Comparison of ENCODE assay signal across 14 mouse cellular contexts in genomic region chr8:86280093-86280721, GRCm38 (mm10).
A peak's percentile ranks its signal among the peaks of the same experiment; 100 is the strongest.
DNase-seq lines count a peak whose midpoint lies in the region; ATAC-seq and TF ChIP-seq lines count a peak whose summit lies in the region.
"Had no signal": no experiment of that assay in that cellular context is flagged by ENCODE, and none has a peak within 500 bp of the region (broad histone marks: within the 10 kb centered on the region; RNA-seq: fewer than 3 reads in every experiment).

No protein-coding gene starts in this region.

- no peak for TF ChIP-seq POLR2A in kidney, adult 2 months (IDR thresholded peaks at IDR 0.05; ENCODE audit: low read depth, low read length)

- H3K27ac ChIP-seq in forebrain, postnatal 0 days (ENCODE audit: low read depth, low read length): peak overlapping the region; percentile 50; the same call in 1 of the 2 replicates
- no peak overlapping the region for H3K27ac ChIP-seq in forebrain, embryonic 16.5 days (ENCODE audit: low read length)
- H3K27ac ChIP-seq in hindbrain, embryonic 14.5 days: no peak overlapping the region
- no peak overlapping the region for H3K27ac ChIP-seq in kidney, adult 2 months (ENCODE audit: insufficient read depth, low read depth, low read length)
- H3K27ac ChIP-seq: embryonic facial prominence, embryonic 15.5 days; gastrocnemius, adult 2 months had no signal

- H3K36me3 ChIP-seq in forebrain, postnatal 0 days (ENCODE audit: insufficient read depth): no peaks in the 10 kb centered on the region
- H3K36me3 ChIP-seq in forebrain, embryonic 16.5 days (ENCODE audit: control insufficient read depth, insufficient read depth): no peaks in the 10 kb centered on the region
- no peaks in the 10 kb centered on the region for H3K36me3 ChIP-seq in hindbrain, embryonic 14.5 days (replicated peaks; ENCODE audit: control insufficient read depth, insufficient read depth)
- no peaks in the 10 kb centered on the region for H3K36me3 ChIP-seq in kidney, adult 2 months (ENCODE audit: control insufficient read depth, insufficient read depth, low read length)
- H3K36me3 ChIP-seq: embryonic facial prominence, embryonic 15.5 days had no signal

- no peak overlapping the region for H3K4me3 ChIP-seq in forebrain, postnatal 0 days (ENCODE audit: low read depth, low read length)
- H3K4me3 ChIP-seq in forebrain, embryonic 16.5 days (replicated peaks; ENCODE audit: low read length): no peak overlapping the region
- no peak overlapping the region for H3K4me3 ChIP-seq in hindbrain, embryonic 14.5 days (replicated peaks; ENCODE audit: low read length)
- H3K4me3 ChIP-seq in kidney, adult 2 months (ENCODE audit: insufficient read depth, low read depth, low read length): no peak overlapping the region
- H3K4me3 ChIP-seq: embryonic facial prominence, embryonic 15.5 days; gastrocnemius, adult 2 months had no signal

- no peaks in the 10 kb centered on the region for H3K27me3 ChIP-seq in forebrain, postnatal 0 days (ENCODE audit: insufficient read depth, low read length)
- H3K27me3 ChIP-seq in forebrain, embryonic 16.5 days (replicated peaks; ENCODE audit: control insufficient read depth, insufficient read depth, low read length): no peaks in the 10 kb centered on the region
- no peaks in the 10 kb centered on the region for H3K27me3 ChIP-seq in hindbrain, embryonic 14.5 days (ENCODE audit: control insufficient read depth, insufficient read depth, low read length)
- H3K27me3 ChIP-seq in kidney, adult 2 months (replicated peaks; ENCODE audit: control insufficient read depth, insufficient read depth, low read length): no peaks in the 10 kb centered on the region
- H3K27me3 ChIP-seq: embryonic facial prominence, embryonic 15.5 days; Patski had no signal

- no peak overlapping the region for H3K4me2 ChIP-seq in forebrain, postnatal 0 days (ENCODE audit: low read depth)
- no peak overlapping the region for H3K4me2 ChIP-seq in forebrain, embryonic 16.5 days (ENCODE audit: low read length)
- H3K4me2 ChIP-seq in hindbrain, embryonic 14.5 days (replicated peaks): no peak overlapping the region
- H3K4me2 ChIP-seq: embryonic facial prominence, embryonic 15.5 days had no signal

- H3K4me1 ChIP-seq in forebrain, postnatal 0 days (ENCODE audit: insufficient read depth): 0 out of 2 replicates have a peak, but pooled peaks cover 5% of the 10 kb centered on the region
- H3K4me1 ChIP-seq in forebrain, embryonic 16.5 days (replicated peaks; ENCODE audit: control insufficient read depth, insufficient read depth, low read length): no peaks in the 10 kb centered on the region; the same call in 1 of the 2 replicates
- no peaks in the 10 kb centered on the region for H3K4me1 ChIP-seq in hindbrain, embryonic 14.5 days (replicated peaks; ENCODE audit: control insufficient read depth, insufficient read depth, low read length)
- H3K4me1 ChIP-seq in kidney, adult 2 months (ENCODE audit: control insufficient read depth, insufficient read depth, low read length): no peaks in the 10 kb centered on the region
- H3K4me1 ChIP-seq: embryonic facial prominence, embryonic 15.5 days had no signal

- H3K9me3 ChIP-seq in forebrain, postnatal 0 days (ENCODE audit: low read length): no peaks in the 10 kb centered on the region
- no peaks in the 10 kb centered on the region for H3K9me3 ChIP-seq in forebrain, embryonic 16.5 days (ENCODE audit: control insufficient read depth, low read length)
- no peaks in the 10 kb centered on the region for H3K9me3 ChIP-seq in hindbrain, embryonic 14.5 days (ENCODE audit: control insufficient read depth, low read length)
- H3K9me3 ChIP-seq: embryonic facial prominence, embryonic 15.5 days had no signal

- DNase-seq in forebrain, postnatal 0 days: peak; percentile 48
- DNase-seq in frontal cortex, postnatal 10 days (ENCODE audit: low spot score in 2 of 2): peak; percentile 41 to 53
- DNase-seq in lung, adult 18-20 months: peak; percentile 30 to 51
- peak; percentile 61 for DNase-seq in right cerebral cortex, postnatal 25 days
- no peak for DNase-seq in hindbrain, embryonic 14.5 days (ENCODE audit: low spot score)
- DNase-seq in kidney, adult 2 months: no peak
- DNase-seq in adrenal gland, postnatal 36 days: no peak
- DNase-seq: gastrocnemius, adult 2 months; heart, postnatal 10 days; midbrain, embryonic 14.5 days had no signal

- H3K9ac ChIP-seq in forebrain, postnatal 0 days: no peak overlapping the region
- H3K9ac ChIP-seq in forebrain, embryonic 16.5 days (replicated peaks; ENCODE audit: low read depth, low read length): no peak overlapping the region
- no peak overlapping the region for H3K9ac ChIP-seq in hindbrain, embryonic 14.5 days
- H3K9ac ChIP-seq: embryonic facial prominence, embryonic 15.5 days had no signal

- ATAC-seq in forebrain, postnatal 0 days: peak; percentile 38; the same call in 1 of the 2 replicates
- ATAC-seq in forebrain, embryonic 16.5 days: no peak
- no peak for ATAC-seq in hindbrain, embryonic 14.5 days (ENCODE audit: low FRiP score)
- ATAC-seq: intestine, embryonic 16.5 days; Patski had no signal

- 79% methylated on average over 18 of the region's 18 CpGs for WGBS in forebrain, postnatal 0 days
- 83% methylated on average over 18 of the region's 18 CpGs for WGBS in forebrain, embryonic 16.5 days
- WGBS in hindbrain, embryonic 14.5 days: 88% methylated on average over 18 of the region's 18 CpGs
- WGBS in kidney, adult 2 months: 69% methylated on average over 18 of the region's 18 CpGs

- no peak for TF ChIP-seq CTCF in forebrain, postnatal 0 days (IDR thresholded peaks at IDR 0.05; ENCODE audit: low read depth)
- no peak for TF ChIP-seq CTCF in kidney, adult 2 months (conservative IDR thresholded peaks at IDR 0.05; ENCODE audit: insufficient read depth, insufficient read length, low read depth, low read length)

Comparison
In these comparisons a context has a peak if more than half of its experiments do, and no peak if none do; other contexts are left out.
1. DNase-seq: peak in forebrain, postnatal 0 days (single experiment), frontal cortex, postnatal 10 days (2 of 2), lung, adult 18-20 months (2 of 2) and right cerebral cortex, postnatal 25 days (single experiment); none in hindbrain, embryonic 14.5 days (single experiment), kidney, adult 2 months (single experiment) and adrenal gland, postnatal 36 days (0 of 2).